Mouse (Mus musculus): ENCODE results near the gene Hnrnpab.

Hnrnpab gene

GRCm38 (mm10) chr11:51606447-51607095, at the start of gene Hnrnpab:
Gene Hnrnpab (minus strand): TSS chr11:51606847.
- peak; percentile 89 for DNase-seq (ENCODE audit: low read depth, low spot score)

- no peak for DNase-seq (ENCODE audit: low read depth, low spot score)
These were observed 48.2 kb upstream of the Hnrnpab start for GRCm38 (mm10) chr11:51654891-51655290.

- no peak for DNase-seq (ENCODE audit: low read depth, low spot score)
These were observed 47.1 kb upstream of the Hnrnpab start for GRCm38 (mm10) chr11:51653736-51654135.

- DNase-seq (ENCODE audit: low read depth, low spot score): no peak
These were observed 46.3 kb upstream of the Hnrnpab start for GRCm38 (mm10) chr11:51652889-51653418.

GRCm38 (mm10) chr11:51650691-51651515, 44.3 kb upstream of the Hnrnpab start, which contains the start of the genes N4bp3 and D930048N14Rik:
Gene N4bp3 (minus strand): TSS chr11:51650842.
Gene D930048N14Rik (plus strand): TSS chr11:51650954.
- peak; percentile 64 for DNase-seq (ENCODE audit: low read depth, low spot score)

- DNase-seq (ENCODE audit: low read depth, low spot score): no peak
These were observed 43.6 kb upstream of the Hnrnpab start for GRCm38 (mm10) chr11:51650261-51650660.

GRCm38 (mm10) chr11:51649889-51650199, 43.2 kb upstream of the Hnrnpab start:
- no peak for DNase-seq (ENCODE audit: low read depth, low spot score)

GRCm38 (mm10) chr11:51649111-51649888, 42.7 kb upstream of the Hnrnpab start:
- DNase-seq (ENCODE audit: low read depth, low spot score): no peak

GRCm38 (mm10) chr11:51648566-51648965, 41.9 kb upstream of the Hnrnpab start:
- DNase-seq (ENCODE audit: low read depth, low spot score): no peak

GRCm38 (mm10) chr11:51646751-51647667, 40.4 kb upstream of the Hnrnpab start:
- DNase-seq (ENCODE audit: low read depth, low spot score): no peak

- DNase-seq (ENCODE audit: low read depth, low spot score): no peak
These were observed 39.6 kb upstream of the Hnrnpab start for GRCm38 (mm10) chr11:51646245-51646644.

- DNase-seq (ENCODE audit: low read depth, low spot score): no peak
These were observed 38.6 kb upstream of the Hnrnpab start for GRCm38 (mm10) chr11:51645293-51645692.

- DNase-seq (ENCODE audit: low read depth, low spot score): no peak
These were observed 37.6 kb upstream of the Hnrnpab start for GRCm38 (mm10) chr11:51644217-51644616.

GRCm38 (mm10) chr11:51643761-51644160, 37.1 kb upstream of the Hnrnpab start:
- DNase-seq (ENCODE audit: low read depth, low spot score): no peak

- no peak for DNase-seq (ENCODE audit: low read depth, low spot score)
These were observed 36.6 kb upstream of the Hnrnpab start for GRCm38 (mm10) chr11:51643202-51643601.

GRCm38 (mm10) chr11:51640748-51641147, 34.1 kb upstream of the Hnrnpab start:
- DNase-seq (ENCODE audit: low read depth, low spot score): no peak

GRCm38 (mm10) chr11:51638497-51638896, 31.9 kb upstream of the Hnrnpab start:
- no peak for DNase-seq (ENCODE audit: low read depth, low spot score)

- peak; percentile 89 for DNase-seq (ENCODE audit: low read depth, low spot score)
These were observed 31.3 kb upstream of the Hnrnpab start for GRCm38 (mm10) chr11:51637971-51638414.

- no peak for DNase-seq (ENCODE audit: low read depth, low spot score)
These were observed 29.7 kb upstream of the Hnrnpab start for GRCm38 (mm10) chr11:51636323-51636684.

GRCm38 (mm10) chr11:51635525-51636322, 29.1 kb upstream of the Hnrnpab start, which contains the start of gene Rmnd5b:
Gene Rmnd5b (minus strand): TSS chr11:51635896.
- peak; percentile 85 for DNase-seq (ENCODE audit: low read depth, low spot score)

Data from WW6 (cell line).